Mouse (Mus musculus) cerebellum, adult 2 months (tissue): ENCODE measurements at regions not wholly inside any gene's neighbourhood (a gene's known extent, or its start where the extent isn't known, plus 50 kb on each side); places are given as distances from the start of the nearest gene placed in this dataset.

ENCODE experiments used
- DNase-seq, 2 experiments: peaks; one replicate each; pipeline ENCODE4 v3.0.0; 2021
- H3K27ac ChIP-seq: fragments of 200-500 bp; 2 replicates; pipeline ENCODE4 v1.5.1; 2012; ENCODE audit warnings: low read length, control low read depth, inconsistent platforms; ENCODE audit not compliant: insufficient read depth
- H3K27me3 ChIP-seq: fragments of 200-500 bp; 2 replicates; pipeline ENCODE4 v1.6.1; 2012; ENCODE audit warnings: inconsistent platforms, mild to moderate bottlenecking, low read length, moderate library complexity; ENCODE audit not compliant: control insufficient read depth, insufficient read depth
- H3K4me1 ChIP-seq: fragments of 200-500 bp; 2 replicates; pipeline ENCODE4 v1.6.1; 2011; ENCODE audit warnings: low read length; ENCODE audit not compliant: control insufficient read depth, insufficient read depth
- H3K4me3 ChIP-seq: fragments of 200-500 bp; replicated peaks from 2 replicates; pipeline ENCODE3; 2011; ENCODE audit warnings: mild to moderate bottlenecking, low read depth, low read length, control low read depth; ENCODE audit not compliant: insufficient read depth
- CTCF ChIP-seq: fragments of 200-500 bp; IDR thresholded peaks from 2 replicates; pipeline ENCODE4 v1.5.1; 2011; ENCODE audit warnings: low read depth, mild to moderate bottlenecking, control low read depth, low read length, moderate library complexity, borderline replicate concordance; ENCODE audit not compliant: insufficient read depth
- POLR2A ChIP-seq: fragments of 200-500 bp; IDR thresholded peaks from 2 replicates; pipeline ENCODE4 v1.6.1; 2011; ENCODE audit warnings: low read length, control low read depth, borderline replicate concordance; ENCODE audit not compliant: insufficient read depth
- WGBS: fragments of 180-500 bp; shearing (Covaris S2); methylation state at CpG from one replicate; pipeline ENCODE4 v1.1.7; 2018; 5-methylcytosine and 5-hydroxymethylcytosine counted together

- no peak overlapping the region for H3K4me3 ChIP-seq
- 82% methylated on average over 6 of the region's 6 CpGs for WGBS
- H3K4me1 ChIP-seq: no peaks in the 10 kb centered on the region
- no peak for DNase-seq
- H3K27ac ChIP-seq: no peak overlapping the region
- TF ChIP-seq CTCF (no peak), POLR2A (no peak)
- H3K27me3 ChIP-seq: no peaks in the 10 kb centered on the region
These were observed 455.0 kb downstream of the Lrriq3 start for GRCm38 (mm10) chr3:155548204-155548603.

DNA sequence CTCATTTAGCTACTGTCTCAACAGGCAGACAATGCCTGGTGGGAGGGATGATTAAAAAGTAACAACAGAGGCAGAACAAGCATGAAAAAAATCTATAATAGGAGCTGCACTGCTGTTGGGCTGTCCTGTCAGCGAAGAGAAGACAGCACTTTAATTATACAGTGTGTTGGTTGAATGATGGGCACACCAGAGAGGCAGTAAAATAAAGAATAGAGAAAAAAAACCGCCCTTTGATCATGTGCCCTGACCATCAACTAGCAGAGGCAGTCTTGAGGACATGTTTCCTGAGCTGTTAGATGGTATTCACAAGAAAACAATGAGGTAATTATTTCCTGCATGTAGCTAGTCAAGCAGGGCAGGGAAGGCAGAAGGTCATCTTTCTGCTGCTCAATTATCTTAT lies 483.9 kb downstream of the Lrriq3 start:
- Histone ChIP-seq H3K4me1 (no peaks in the 10 kb centered on the region), H3K27ac (no peak overlapping the region), H3K27me3 (no peaks in the 10 kb centered on the region), H3K4me3 (no peak overlapping the region)
- no peak for DNase-seq
- TF ChIP-seq CTCF (no peak), POLR2A (no peak)
- 12% methylated on average over 2 of the region's 2 CpGs for WGBS

DNA sequence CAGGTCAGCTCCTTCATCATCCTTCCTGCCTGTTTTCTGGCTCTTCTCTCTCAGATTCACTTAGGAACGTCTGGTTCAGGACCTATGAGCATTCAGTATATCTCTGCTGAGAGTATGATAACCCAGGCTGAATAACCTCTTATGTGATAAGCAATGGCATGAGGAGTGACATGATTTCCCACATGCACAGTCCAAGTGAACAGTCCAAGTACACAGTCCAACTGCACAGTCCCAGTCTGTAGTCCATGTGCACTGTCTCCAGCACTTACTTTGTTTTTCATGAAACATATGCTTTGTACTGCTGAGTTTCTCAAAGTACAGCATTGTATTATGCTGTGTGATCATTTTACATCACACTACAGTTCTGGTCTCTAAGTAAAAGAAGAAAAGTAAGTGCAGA lies 510.8 kb downstream of the Lrriq3 start:
- DNase-seq: no peak
- Histone ChIP-seq H3K4me1 (no peaks in the 10 kb centered on the region), H3K27ac (no peak overlapping the region), H3K4me3 (no peak overlapping the region), H3K27me3 (no peaks in the 10 kb centered on the region)
- 44% methylated on average over 1 of the region's 1 CpGs for WGBS
- TF ChIP-seq CTCF: no peak
- TF ChIP-seq POLR2A: no peak
